Mouse (Mus musculus): ENCODE results near the gene Spns2. TPM values are rescaled to one million over a fixed set of nuclear protein-coding genes. Genes with fewer than 3 reads are reported as not detected.
A peak's percentile ranks its signal among the peaks of the same experiment; 100 is the strongest.
"Not testable (repeated sequence)": the region's sequence is repeated elsewhere in the genome, so short reads cannot be mapped to it uniquely, and the experiment has no call there.

Spns2 gene
- polyA plus RNA-seq, 1 experiment from 2014 or later: 3.0 TPM

GRCm38 (mm10) chr11:72436756-72437650, 52.7 kb downstream of the Spns2 start:
- ATAC-seq (ENCODE audit: insufficient number of reproducible peaks, insufficient read depth, low FRiP score, low read depth): no peak
- Histone ChIP-seq H3K9me3 (ENCODE audit: control insufficient read depth, low read depth, low read length) (no peaks in the 10 kb centered on the region), H3K4me3 (ENCODE audit: low read depth, low read length) (no peak overlapping the region), H3K4me1 (ENCODE audit: control insufficient read depth, insufficient read depth, low read length) (peaks cover 4% of the 10 kb centered on the region; the same call in 1 of the 2 replicates), H3K27me3 (ENCODE audit: control insufficient read depth, insufficient read depth, low read length) (no peaks in the 10 kb centered on the region), H3K36me3 (ENCODE audit: control insufficient read depth, insufficient read depth, low read length) (no peaks in the 10 kb centered on the region), H3K4me2 (replicated peaks; ENCODE audit: low read depth, low read length) (no peak overlapping the region), H3K9ac (replicated peaks; ENCODE audit: low read depth, low read length) (no peak overlapping the region), H3K27ac (ENCODE audit: low read length) (no peak overlapping the region)
- WGBS: 85% methylated on average over 16 of the region's 16 CpGs

GRCm38 (mm10) chr11:72436271-72436670, 53.4 kb downstream of the Spns2 start:
- no peaks in the 10 kb centered on the region for H3K9me3 ChIP-seq (ENCODE audit: control insufficient read depth, low read depth, low read length)
- H3K4me3 ChIP-seq (ENCODE audit: low read depth, low read length): no peak overlapping the region
- 68% methylated on average over 5 of the region's 5 CpGs for WGBS
- H3K36me3 ChIP-seq (ENCODE audit: control insufficient read depth, insufficient read depth, low read length): no peaks in the 10 kb centered on the region
- no peaks in the 10 kb centered on the region for H3K27me3 ChIP-seq (ENCODE audit: control insufficient read depth, insufficient read depth, low read length)
- no peak overlapping the region for H3K27ac ChIP-seq (ENCODE audit: low read length)
- no peak overlapping the region for H3K4me2 ChIP-seq (replicated peaks; ENCODE audit: low read depth, low read length)
- H3K4me1 ChIP-seq (ENCODE audit: control insufficient read depth, insufficient read depth, low read length): 0 out of 2 replicates have a peak, but pooled peaks cover 3% of the 10 kb centered on the region
- H3K9ac ChIP-seq (replicated peaks; ENCODE audit: low read depth, low read length): no peak overlapping the region
- no peak for ATAC-seq (ENCODE audit: insufficient number of reproducible peaks, insufficient read depth, low FRiP score, low read depth)

- Histone ChIP-seq H3K4me2 (replicated peaks; ENCODE audit: low read depth, low read length) (no peak overlapping the region), H3K27ac (ENCODE audit: low read length) (no peak overlapping the region), H3K4me3 (ENCODE audit: low read depth, low read length) (no peak overlapping the region), H3K4me1 (ENCODE audit: control insufficient read depth, insufficient read depth, low read length) (0 out of 2 replicates have a peak, but pooled peaks cover 3% of the 10 kb centered on the region), H3K9ac (replicated peaks; ENCODE audit: low read depth, low read length) (no peak overlapping the region), H3K36me3 (ENCODE audit: control insufficient read depth, insufficient read depth, low read length) (no peaks in the 10 kb centered on the region), H3K9me3 (ENCODE audit: control insufficient read depth, low read depth, low read length) (no peaks in the 10 kb centered on the region), H3K27me3 (ENCODE audit: control insufficient read depth, insufficient read depth, low read length) (no peaks in the 10 kb centered on the region)
- WGBS: 38% methylated on average over 2 of the region's 2 CpGs
- ATAC-seq (ENCODE audit: insufficient number of reproducible peaks, insufficient read depth, low FRiP score, low read depth): peak; percentile 21; the same call in 1 of the 2 replicates
Observed at GRCm38 (mm10) chr11:72435694-72436045, 54.0 kb downstream of the Spns2 start.

- H3K9ac ChIP-seq (replicated peaks; ENCODE audit: low read depth, low read length): no peak within 1 kb of the TSS
- no peak within 1 kb of the TSS for H3K4me3 ChIP-seq (ENCODE audit: low read depth, low read length)
- no peaks in the 10 kb centered on the region for H3K27me3 ChIP-seq (ENCODE audit: control insufficient read depth, insufficient read depth, low read length)
- 0 out of 2 replicates have a peak, but pooled peaks cover 3% of the 10 kb centered on the region for H3K4me1 ChIP-seq (ENCODE audit: control insufficient read depth, insufficient read depth, low read length)
- ATAC-seq (ENCODE audit: insufficient number of reproducible peaks, insufficient read depth, low FRiP score, low read depth): peak; percentile 56
- no peak within 1 kb of the TSS for H3K4me2 ChIP-seq (replicated peaks; ENCODE audit: low read depth, low read length)
- WGBS: 55% methylated on average over 11 of the region's 11 CpGs
- no peak within 1 kb of the TSS for H3K27ac ChIP-seq (ENCODE audit: low read length)
- no peaks in the 10 kb centered on the region for H3K9me3 ChIP-seq (ENCODE audit: control insufficient read depth, low read depth, low read length)
- no peaks in the 10 kb centered on the region for H3K36me3 ChIP-seq (ENCODE audit: control insufficient read depth, insufficient read depth, low read length)
Observed at GRCm38 (mm10) chr11:72434963-72435693, 54.6 kb downstream of the Spns2 start, which contains the start of gene Ggt6. Gene Ggt6 (plus strand): TSS chr11:72435526.

GRCm38 (mm10) chr11:72430311-72431068, 59.2 kb downstream of the Spns2 start:
- WGBS: 66% methylated on average over 9 of the region's 9 CpGs

GRCm38 (mm10) chr11:72429288-72429690, 60.4 kb downstream of the Spns2 start:
- H3K27ac ChIP-seq (ENCODE audit: low read length): no peak overlapping the region
- no peak overlapping the region for H3K4me3 ChIP-seq (ENCODE audit: low read depth, low read length)
- H3K27me3 ChIP-seq (ENCODE audit: control insufficient read depth, insufficient read depth, low read length): no peaks in the 10 kb centered on the region

More at GRCm38 (mm10) chr11:72430311-72431068, 59.2 kb downstream of the Spns2 start:
- not testable (repeated sequence) for H3K4me3 ChIP-seq (ENCODE audit: low read depth, low read length); H3K4me1 ChIP-seq (ENCODE audit: control insufficient read depth, insufficient read depth, low read length); H3K4me2 ChIP-seq (replicated peaks; ENCODE audit: low read depth, low read length); H3K27ac ChIP-seq (ENCODE audit: low read length); H3K9me3 ChIP-seq (ENCODE audit: control insufficient read depth, low read depth, low read length); H3K27me3 ChIP-seq (ENCODE audit: control insufficient read depth, insufficient read depth, low read length); H3K36me3 ChIP-seq (ENCODE audit: control insufficient read depth, insufficient read depth, low read length); H3K9ac ChIP-seq (replicated peaks; ENCODE audit: low read depth, low read length); ATAC-seq (ENCODE audit: insufficient number of reproducible peaks, insufficient read depth, low FRiP score, low read depth)

GRCm38 (mm10) chr11:72428694-72429093, 61.0 kb downstream of the Spns2 start:
- Histone ChIP-seq H3K27ac (ENCODE audit: low read length) (no peak overlapping the region), H3K9me3 (ENCODE audit: control insufficient read depth, low read depth, low read length) (no peaks in the 10 kb centered on the region), H3K36me3 (ENCODE audit: control insufficient read depth, insufficient read depth, low read length) (no peaks in the 10 kb centered on the region), H3K4me3 (ENCODE audit: low read depth, low read length) (no peak overlapping the region), H3K9ac (replicated peaks; ENCODE audit: low read depth, low read length) (no peak overlapping the region), H3K4me2 (replicated peaks; ENCODE audit: low read depth, low read length) (no peak overlapping the region; the same call in 1 of the 2 replicates), H3K27me3 (ENCODE audit: control insufficient read depth, insufficient read depth, low read length) (no peaks in the 10 kb centered on the region), H3K4me1 (ENCODE audit: control insufficient read depth, insufficient read depth, low read length) (no peaks in the 10 kb centered on the region)
- ATAC-seq (ENCODE audit: insufficient number of reproducible peaks, insufficient read depth, low FRiP score, low read depth): no peak
- 4% methylated on average over 5 of the region's 5 CpGs for WGBS

More at GRCm38 (mm10) chr11:72429288-72429690, 60.4 kb downstream of the Spns2 start:
- Histone ChIP-seq H3K36me3 (ENCODE audit: control insufficient read depth, insufficient read depth, low read length) (no peaks in the 10 kb centered on the region), H3K9me3 (ENCODE audit: control insufficient read depth, low read depth, low read length) (no peaks in the 10 kb centered on the region), H3K4me1 (ENCODE audit: control insufficient read depth, insufficient read depth, low read length) (no peaks in the 10 kb centered on the region), H3K9ac (replicated peaks; ENCODE audit: low read depth, low read length) (no peak overlapping the region), H3K4me2 (replicated peaks; ENCODE audit: low read depth, low read length) (no peak overlapping the region)
- ATAC-seq (ENCODE audit: insufficient number of reproducible peaks, insufficient read depth, low FRiP score, low read depth): peak; percentile 79
- 42% methylated on average over 7 of the region's 7 CpGs for WGBS

GRCm38 (mm10) chr11:72426884-72427283, 62.8 kb downstream of the Spns2 start:
- Histone ChIP-seq H3K36me3 (ENCODE audit: control insufficient read depth, insufficient read depth, low read length) (no peaks in the 10 kb centered on the region), H3K4me1 (ENCODE audit: control insufficient read depth, insufficient read depth, low read length) (no peaks in the 10 kb centered on the region), H3K9me3 (ENCODE audit: control insufficient read depth, low read depth, low read length) (no peaks in the 10 kb centered on the region), H3K27ac (ENCODE audit: low read length) (no peak overlapping the region), H3K27me3 (ENCODE audit: control insufficient read depth, insufficient read depth, low read length) (no peaks in the 10 kb centered on the region), H3K4me3 (ENCODE audit: low read depth, low read length) (no peak overlapping the region), H3K9ac (replicated peaks; ENCODE audit: low read depth, low read length) (no peak overlapping the region), H3K4me2 (replicated peaks; ENCODE audit: low read depth, low read length) (no peak overlapping the region)
- ATAC-seq (ENCODE audit: insufficient number of reproducible peaks, insufficient read depth, low FRiP score, low read depth): no peak
